Mouse (Mus musculus): ENCODE results near the gene Taf1a.

Gene Taf1a

GRCm38 (mm10) chr1:183414081-183414727 is 25.4 kb downstream of the Taf1a start:
- no peak for DNase-seq

- DNase-seq: no peak
Observed at GRCm38 (mm10) chr1:183417873-183418272, 29.1 kb downstream of the Taf1a start, which contains the start of gene Hhipl2. Gene Hhipl2, plus strand, starts transcription at chr1:183418215.

GRCm38 (mm10) chr1:183419741-183420140 is 31.0 kb downstream of the Taf1a start:
- no peak for DNase-seq

- no peak for DNase-seq
Observed at GRCm38 (mm10) chr1:183420296-183420695, 31.5 kb downstream of the Taf1a start.

- no peak for DNase-seq
Observed at GRCm38 (mm10) chr1:183424100-183424499, 35.3 kb downstream of the Taf1a start.

- DNase-seq: no peak
Observed at GRCm38 (mm10) chr1:183434918-183435317, 46.1 kb downstream of the Taf1a start.

- peak; percentile 21 to 45 for DNase-seq
Observed at GRCm38 (mm10) chr1:183439036-183439435, 50.3 kb downstream of the Taf1a start.

- DNase-seq: peak; percentile 22 to 61
Observed at GRCm38 (mm10) chr1:183442015-183442774, 53.4 kb downstream of the Taf1a start.

- DNase-seq: no peak
Observed at GRCm38 (mm10) chr1:183453066-183453465, 64.3 kb downstream of the Taf1a start.
